Mouse (Mus musculus): ENCODE results near the gene Olfr1200.

The Olfr1200 gene

GRCm38 (mm10) chr2:88770388-88770787, at the start of gene Olfr1200:
Olfr1200 (minus strand) TSS chr2:88770488.
- no peak for DNase-seq (ENCODE audit: low read depth, low spot score)

GRCm38 (mm10) chr2:88814196-88814595, 43.9 kb upstream of the Olfr1200 start, which contains the start of gene Olfr1202:
Olfr1202 (plus strand) TSS chr2:88814496.
- DNase-seq (ENCODE audit: low read depth, low spot score): no peak

GRCm38 (mm10) chr2:88792736-88793135, 22.4 kb upstream of the Olfr1200 start, which contains the start of gene Olfr1201:
Olfr1201 (plus strand) TSS chr2:88793036.
- no peak for DNase-seq (ENCODE audit: low read depth, low spot score)

GRCm38 (mm10) chr2:88760369-88760768, 9.9 kb downstream of the Olfr1200 start, which contains the start of gene Olfr1199:
Olfr1199 (minus strand) TSS chr2:88760469.
- no peak for DNase-seq (ENCODE audit: low read depth, low spot score)

- DNase-seq (ENCODE audit: low read depth, low spot score): no peak
Observed at GRCm38 (mm10) chr2:88751270-88751669, 19.0 kb downstream of the Olfr1200 start, which contains the start of gene Olfr1198. Olfr1198 (minus strand) TSS chr2:88751370.

GRCm38 (mm10) chr2:88743379-88743778, 26.9 kb downstream of the Olfr1200 start:
- DNase-seq (ENCODE audit: low read depth, low spot score): no peak

GRCm38 (mm10) chr2:88732266-88732665, 38.0 kb downstream of the Olfr1200 start, which contains the start of gene Olfr1197:
Olfr1197 (minus strand) TSS chr2:88732366.
- DNase-seq (ENCODE audit: low read depth, low spot score): no peak

All from WW6 (cell line).